Mouse (Mus musculus) MEL (cell line): Measurements from ENCODE around the gene St8sia6. TPM values are rescaled to one million over a fixed set of nuclear protein-coding genes. Genes with fewer than 3 reads are reported as not detected.

Source experiments
- DNase-seq: peaks from one replicate; pipeline ENCODE4 v3.0.0; 2011; ENCODE audit warnings: low read depth, low spot score
- H3K27ac ChIP-seq: 2 replicates; pipeline ENCODE4 v1.5.1; 2012; ENCODE audit warnings: low read depth, mild to moderate bottlenecking, control low read depth, low read length, moderate library complexity; ENCODE audit not compliant: control insufficient read depth
- H3K27me3 ChIP-seq, 2 experiments: fragments of 150-350 bp in 1 of 2; sonication (generic) in 1 of 2; 2 replicates each; pipeline ENCODE4 v1.6.1; 2012; ENCODE audit warnings: low read length in 2 of 2, mild to moderate bottlenecking in 2 of 2, improper control_type of control experiment in 1 of 2, moderate library complexity in 1 of 2; ENCODE audit not compliant: insufficient read depth in 2 of 2, control insufficient read depth in 1 of 2
- H3K36me3 ChIP-seq, 2 experiments: 2 replicates each; pipeline ENCODE4 v1.6.1; 2012 to 2014; ENCODE audit warnings: low read length in 2 of 2, improper control_type of control experiment in 1 of 2, inconsistent platforms in 1 of 2, mild to moderate bottlenecking in 1 of 2; ENCODE audit not compliant: insufficient read depth in 2 of 2, control insufficient read depth in 1 of 2
- H3K4me1 ChIP-seq, 2 experiments: fragments of 150-350 bp in 1 of 2; sonication (generic) in 1 of 2; 2 replicates each; pipeline ENCODE4 v1.6.1; 2012; ENCODE audit warnings: low read length in 2 of 2, improper control_type of control experiment in 1 of 2, mild to moderate bottlenecking in 1 of 2; ENCODE audit not compliant: insufficient read depth in 2 of 2, control insufficient read depth in 1 of 2
- H3K4me3 ChIP-seq, 2 experiments: fragments of 150-350 bp in 1 of 2; sonication (generic) in 1 of 2; 2 replicates each; pipeline ENCODE4 v1.5.1; 2012; ENCODE audit warnings: low read depth in 2 of 2, low read length in 2 of 2, mild to moderate bottlenecking in 2 of 2, moderate library complexity in 2 of 2, control low read depth in 1 of 2, improper control_type of control experiment in 1 of 2; ENCODE audit not compliant: control insufficient read depth in 1 of 2, insufficient read depth in 1 of 2
- H3K79me2 ChIP-seq: 2 replicates; pipeline ENCODE4 v1.6.1; 2012; ENCODE audit warnings: mild to moderate bottlenecking, low read length, moderate library complexity; ENCODE audit not compliant: control insufficient read depth, poor library complexity, insufficient read depth
- H3K9ac ChIP-seq: 2 replicates; pipeline ENCODE4 v1.6.1; 2012; ENCODE audit warnings: low read depth, mild to moderate bottlenecking, control low read depth, low read length, moderate library complexity; ENCODE audit not compliant: control insufficient read depth, poor library complexity, severe bottlenecking
- H3K9me3 ChIP-seq: fragments of 150-350 bp; sonication (generic); replicated peaks from 2 replicates; pipeline ENCODE4 v1.6.1; 2012; ENCODE audit warnings: mild to moderate bottlenecking, low read length, improper control_type of control experiment, moderate library complexity; ENCODE audit not compliant: insufficient read depth
- BHLHE40 ChIP-seq: IDR thresholded peaks from 2 replicates; pipeline ENCODE4 v1.6.1; 2012; ENCODE audit warnings: low read depth, mild to moderate bottlenecking, inconsistent platforms, low read length, improper control_type of control experiment, borderline replicate concordance
- CHD1 ChIP-seq: IDR thresholded peaks from 2 replicates; pipeline ENCODE4 v1.6.1; 2012; ENCODE audit warnings: low read depth, mild to moderate bottlenecking, inconsistent platforms, low read length, improper control_type of control experiment
- E2F4 ChIP-seq: IDR thresholded peaks from 2 replicates; pipeline ENCODE4 v1.6.1; 2011; ENCODE audit warnings: low read depth, low read length, improper control_type of control experiment, borderline replicate concordance
- ELF1 ChIP-seq: IDR thresholded peaks from 2 replicates; pipeline ENCODE4 v1.6.1; 2014; ENCODE audit warnings: low read depth, mild to moderate bottlenecking, inconsistent platforms, low read length, improper control_type of control experiment, moderate library complexity
- EP300 ChIP-seq, 2 experiments: IDR thresholded peaks; 2 replicates each; pipeline ENCODE4 v1.6.1; 2011; ENCODE audit warnings: improper control_type of control experiment in 2 of 2, low read length in 2 of 2, low read depth in 1 of 2, mild to moderate bottlenecking in 1 of 2
- ETS1 ChIP-seq: IDR thresholded peaks from 2 replicates; pipeline ENCODE4 v1.6.1; 2012; ENCODE audit warnings: low read depth, mild to moderate bottlenecking, inconsistent platforms, low read length, improper control_type of control experiment, moderate library complexity
- GABPA ChIP-seq: IDR thresholded peaks from 2 replicates; pipeline ENCODE4 v1.6.1; 2012; ENCODE audit warnings: low read depth, mild to moderate bottlenecking, inconsistent platforms, low read length, improper control_type of control experiment, moderate library complexity
- JUND ChIP-seq: IDR thresholded peaks from 2 replicates; pipeline ENCODE4 v1.6.1; 2011; ENCODE audit warnings: low read depth, mild to moderate bottlenecking, improper control_type of control experiment, low read length
- MAX ChIP-seq: IDR thresholded peaks from 2 replicates; pipeline ENCODE4 v1.6.1; 2011; ENCODE audit warnings: low read length, improper control_type of control experiment
- MAZ ChIP-seq: IDR thresholded peaks from 2 replicates; pipeline ENCODE4 v1.6.1; 2012; ENCODE audit warnings: low read depth, mild to moderate bottlenecking, inconsistent platforms, low read length, improper control_type of control experiment
- MEF2A ChIP-seq: IDR thresholded peaks from 2 replicates; pipeline ENCODE4 v1.6.1; 2014; ENCODE audit warnings: low read depth, mild to moderate bottlenecking, inconsistent platforms, low read length, improper control_type of control experiment; ENCODE audit not compliant: poor library complexity, insufficient replicate concordance, severe bottlenecking; ENCODE audit errors: extremely low read depth
- MYB ChIP-seq: IDR thresholded peaks from 2 replicates; pipeline ENCODE4 v1.6.1; 2011; ENCODE audit warnings: mild to moderate bottlenecking, low read depth, low read length, improper control_type of control experiment
- MYC ChIP-seq: IDR thresholded peaks from 2 replicates; pipeline ENCODE4 v1.6.1; 2011; ENCODE audit warnings: low read depth, mild to moderate bottlenecking, low read length, improper control_type of control experiment, moderate library complexity
- POLR2A ChIP-seq, 2 experiments: IDR thresholded peaks; 2 replicates each; pipeline ENCODE4 v1.6.1; 2011 to 2012; ENCODE audit warnings: low read length in 2 of 2, mild to moderate bottlenecking in 2 of 2, control low read depth in 1 of 2, improper control_type of control experiment in 1 of 2, low read depth in 1 of 2, moderate library complexity in 1 of 2; ENCODE audit not compliant: control insufficient read depth in 1 of 2, insufficient read depth in 1 of 2, poor library complexity in 1 of 2
- POLR2AphosphoS2 ChIP-seq: IDR thresholded peaks from 2 replicates; pipeline ENCODE4 v1.6.1; 2011; ENCODE audit warnings: low read length, improper control_type of control experiment
- POLR2AphosphoS5 ChIP-seq: IDR thresholded peaks from 2 replicates; pipeline ENCODE4 v1.6.1; 2012; ENCODE audit warnings: low read depth, borderline replicate concordance, mild to moderate bottlenecking, inconsistent platforms, low read length, moderate library complexity, mixed read lengths
- RCOR1 ChIP-seq: IDR thresholded peaks from 2 replicates; pipeline ENCODE4 v1.6.1; 2012; ENCODE audit warnings: low read depth, mild to moderate bottlenecking, inconsistent platforms, low read length, improper control_type of control experiment
- SMC3 ChIP-seq: IDR thresholded peaks from 2 replicates; pipeline ENCODE4 v1.6.1; 2011; ENCODE audit warnings: low read depth, low read length, improper control_type of control experiment
- TAL1 ChIP-seq: IDR thresholded peaks from 2 replicates; pipeline ENCODE4 v1.6.1; 2012; ENCODE audit warnings: mild to moderate bottlenecking, inconsistent platforms, low read length, moderate library complexity, mixed read lengths
- TBP ChIP-seq: IDR thresholded peaks from 2 replicates; pipeline ENCODE4 v1.8.0; 2011; ENCODE audit warnings: low read depth, low read length, improper control_type of control experiment
- UBTF ChIP-seq: IDR thresholded peaks from 2 replicates; pipeline ENCODE4 v1.6.1; 2012; ENCODE audit warnings: low read depth, mild to moderate bottlenecking, inconsistent platforms, low read length, improper control_type of control experiment, moderate library complexity, borderline replicate concordance; ENCODE audit not compliant: insufficient read depth
- USF1 ChIP-seq: IDR thresholded peaks from 2 replicates; pipeline ENCODE4 v1.6.1; 2014; ENCODE audit warnings: low read depth, mild to moderate bottlenecking, inconsistent platforms, low read length, improper control_type of control experiment, moderate library complexity
- USF2 ChIP-seq, 2 experiments: IDR thresholded peaks; 2 replicates each; pipeline ENCODE4 v1.6.1; 2011 to 2012; ENCODE audit warnings: improper control_type of control experiment in 2 of 2, low read length in 2 of 2, borderline replicate concordance in 1 of 2, inconsistent platforms in 1 of 2, low read depth in 1 of 2, mild to moderate bottlenecking in 1 of 2; ENCODE audit not compliant: insufficient read depth in 1 of 2
- ZC3H11A ChIP-seq: IDR thresholded peaks from 2 replicates; pipeline ENCODE4 v1.6.1; 2012; ENCODE audit warnings: low read depth, mild to moderate bottlenecking, inconsistent platforms, low read length, improper control_type of control experiment
- ZMIZ1 ChIP-seq: IDR thresholded peaks from 2 replicates; pipeline ENCODE4 v1.6.1; 2012; ENCODE audit warnings: low read depth, mild to moderate bottlenecking, inconsistent platforms, low read length, improper control_type of control experiment, moderate library complexity
- ZNF384 ChIP-seq: IDR thresholded peaks from 2 replicates; pipeline ENCODE4 v1.6.1; 2012; ENCODE audit warnings: low read depth, mild to moderate bottlenecking, inconsistent platforms, low read length, improper control_type of control experiment
- polyA plus RNA-seq, 2 experiments: library from polyadenylated mRNA; stranded (reverse) in 1 of 2; unstranded in 1 of 2; fragments of >175 nt in 1 of 2; fragments of >200 nt in 1 of 2; gene quantifications; 2 replicates each; pipeline versions ENCODE4 v1.2.1 to v1.2.4; 2012; ENCODE audit warnings: low replicate concordance in 2 of 2, low read depth in 1 of 2; ENCODE audit not compliant: insufficient read length in 2 of 2, insufficient read depth in 1 of 2, missing spikeins in 1 of 2
- total RNA-seq: library from RNA; depleted of rRNA; stranded (reverse); fragments of 300-350 nt; gene quantifications from 2 replicates; pipeline ENCODE4 v1.2.3, GENCODE M21; 2012

Gene St8sia6
- total and polyA plus RNA-seq, 3 experiments: not detected

GRCm38 (mm10) chr2:13738704-13739103, 55.2 kb downstream of the St8sia6 start:
- Histone ChIP-seq H3K79me2 (no peaks in the 10 kb centered on the region), H3K4me1 (no peaks in the 10 kb centered on the region), H3K9me3 (no peaks in the 10 kb centered on the region), H3K27ac (no peak overlapping the region), H3K4me3 (no peak overlapping the region), H3K9ac (no peak overlapping the region), H3K36me3 (peaks cover 0 to 5% of the 10 kb centered on the region in 2 experiments; a peak in 2 of 4 replicates), H3K27me3 (no peaks in the 10 kb centered on the region)
- no peak for TF ChIP-seq ELF1
- TF ChIP-seq ZNF384: no peak
- no peak for TF ChIP-seq RCOR1
- TF ChIP-seq ETS1: no peak
- no peak for TF ChIP-seq POLR2A (IDR thresholded peaks at IDR 0.05; ENCODE audit: control insufficient read depth in 1 of 2, insufficient read depth in 1 of 2, low read depth in 1 of 2, low read length in 2 of 2, poor library complexity in 1 of 2)
- no peak for TF ChIP-seq ZMIZ1
- no peak for TF ChIP-seq JUND
- no peak for TF ChIP-seq USF2 (IDR thresholded peaks at IDR 0.05; ENCODE audit: borderline replicate concordance in 1 of 2, insufficient read depth in 1 of 2, low read depth in 1 of 2, low read length in 2 of 2)
- TF ChIP-seq GABPA: no peak
- no peak for TF ChIP-seq MAZ
- TF ChIP-seq MYB: no peak
- TF ChIP-seq MYC: no peak
- no peak for TF ChIP-seq POLR2AphosphoS2
- no peak for TF ChIP-seq ZC3H11A
- no peak for TF ChIP-seq E2F4
- no peak for TF ChIP-seq CHD1
- TF ChIP-seq SMC3: no peak
- no peak for TF ChIP-seq EP300 (IDR thresholded peaks at IDR 0.05; ENCODE audit: low read depth in 1 of 2, low read length in 2 of 2)
- DNase-seq: no peak

GRCm38 (mm10) chr2:13727901-13728300, 66.0 kb downstream of the St8sia6 start:
- no peaks in the 10 kb centered on the region for H3K36me3 ChIP-seq
- no peaks in the 10 kb centered on the region for H3K4me1 ChIP-seq
- no peaks in the 10 kb centered on the region for H3K79me2 ChIP-seq
- DNase-seq: no peak
- H3K27ac ChIP-seq: no peak overlapping the region
- no peak overlapping the region for H3K4me3 ChIP-seq
- TF ChIP-seq TBP: no peak
- TF ChIP-seq RCOR1: no peak
- no peak for TF ChIP-seq POLR2AphosphoS2
- no peak for TF ChIP-seq ETS1
- no peak for TF ChIP-seq USF2 (IDR thresholded peaks at IDR 0.05; ENCODE audit: borderline replicate concordance in 1 of 2, insufficient read depth in 1 of 2, low read depth in 1 of 2, low read length in 2 of 2)
- TF ChIP-seq TAL1: no peak
- no peak for TF ChIP-seq CHD1
- no peak for TF ChIP-seq ZNF384
- TF ChIP-seq UBTF: no peak
- TF ChIP-seq MAX: no peak
- TF ChIP-seq USF1: no peak
- TF ChIP-seq BHLHE40: no peak
- no peak for TF ChIP-seq GABPA
- TF ChIP-seq ELF1: no peak
- TF ChIP-seq MEF2A: no peak
- no peak for TF ChIP-seq POLR2AphosphoS5
- no peak for TF ChIP-seq MAZ
- H3K9me3 ChIP-seq: no peaks in the 10 kb centered on the region
- no peak overlapping the region for H3K9ac ChIP-seq
- no peaks in the 10 kb centered on the region for H3K27me3 ChIP-seq
